Mouse (Mus musculus): ENCODE results near the gene Ago4. TPM values are rescaled to one million over a fixed set of nuclear protein-coding genes. Genes with fewer than 3 reads are reported as not detected.

Ago4 gene
- polyA plus RNA-seq, 1 experiment from 2014 or later = 0.63 TPM

- peak overlapping the region; percentile 70; the same call in 1 of the 2 replicates for H3K9ac ChIP-seq (replicated peaks)
- 23% methylated on average over 7 of the region's 7 CpGs for WGBS (ENCODE audit: insufficient replicate concordance)
- peak; percentile 13; the same call in 1 of the 2 replicates for ATAC-seq
These were observed 428 bp upstream of the Ago4 start for GRCm38 (mm10) chr4:126533729-126534070.

GRCm38 (mm10) chr4:126532292-126532691 lies 980 bp downstream of the Ago4 start:
- no peaks in the 10 kb centered on the region for H3K9me3 ChIP-seq (ENCODE audit: low read length)
- peak overlapping the region; percentile 75 for H3K4me2 ChIP-seq (ENCODE audit: low read depth, low read length)
- ATAC-seq (no peak), DNase-seq (no peak)
- TF ChIP-seq CTCF (IDR thresholded peaks at IDR 0.05; ENCODE audit: low read depth) (no peak), EP300 (IDR thresholded peaks at IDR 0.05; ENCODE audit: low read depth) (no peak)
- peak overlapping the region; percentile 70 for H3K9ac ChIP-seq (replicated peaks)
- 51% methylated on average over 5 of the region's 5 CpGs for WGBS (ENCODE audit: insufficient replicate concordance)
- no peaks in the 10 kb centered on the region for H3K27me3 ChIP-seq (ENCODE audit: insufficient read depth, low read length)
- no peaks in the 10 kb centered on the region for H3K36me3 ChIP-seq (replicated peaks; ENCODE audit: insufficient read depth, low read length)
- H3K4me3 ChIP-seq (ENCODE audit: low read depth, low read length) = peak overlapping the region; percentile 71
- H3K4me1 ChIP-seq (ENCODE audit: insufficient read depth) = peaks cover 3% of the 10 kb centered on the region; the same call in 1 of the 2 replicates
- no peak overlapping the region for H3K27ac ChIP-seq (ENCODE audit: low read depth)

More at GRCm38 (mm10) chr4:126533729-126534070, 428 bp upstream of the Ago4 start:
- DNase-seq = no peak
- Histone ChIP-seq H3K4me2 (ENCODE audit: low read depth, low read length) (peak overlapping the region; percentile 75), H3K27ac (ENCODE audit: low read depth) (no peak overlapping the region), H3K27me3 (ENCODE audit: insufficient read depth, low read length) (no peaks in the 10 kb centered on the region), H3K9me3 (ENCODE audit: low read length) (no peaks in the 10 kb centered on the region), H3K4me1 (ENCODE audit: insufficient read depth) (peaks cover 6% of the 10 kb centered on the region; the same call in 1 of the 2 replicates), H3K36me3 (replicated peaks; ENCODE audit: insufficient read depth, low read length) (no peaks in the 10 kb centered on the region), H3K4me3 (ENCODE audit: low read depth, low read length) (peak overlapping the region; percentile 71)
- TF ChIP-seq EP300 (IDR thresholded peaks at IDR 0.05; ENCODE audit: low read depth) = no peak
- TF ChIP-seq CTCF (IDR thresholded peaks at IDR 0.05; ENCODE audit: low read depth) = no peak

- Histone ChIP-seq H3K4me1 (ENCODE audit: insufficient read depth) (no peaks in the 10 kb centered on the region), H3K4me2 (ENCODE audit: low read depth, low read length) (no peak overlapping the region), H3K36me3 (replicated peaks; ENCODE audit: insufficient read depth, low read length) (no peaks in the 10 kb centered on the region), H3K9ac (replicated peaks) (no peak overlapping the region), H3K9me3 (ENCODE audit: low read length) (no peaks in the 10 kb centered on the region), H3K27me3 (ENCODE audit: insufficient read depth, low read length) (no peaks in the 10 kb centered on the region), H3K4me3 (ENCODE audit: low read depth, low read length) (no peak overlapping the region), H3K27ac (ENCODE audit: low read depth) (no peak overlapping the region)
- 87% methylated on average over 5 of the region's 5 CpGs for whole genome bisulfite sequencing (ENCODE audit: insufficient replicate concordance)
- no peak for ATAC-seq
- TF ChIP-seq CTCF (IDR thresholded peaks at IDR 0.05; ENCODE audit: low read depth) = peak; percentile 19; the same call in 1 of the 2 replicates
- TF ChIP-seq EP300 (IDR thresholded peaks at IDR 0.05; ENCODE audit: low read depth) = no peak
- no peak for DNase-seq
These were observed 6.4 kb downstream of the Ago4 start for GRCm38 (mm10) chr4:126526828-126527227.

GRCm38 (mm10) chr4:126526164-126526563 lies 7.1 kb downstream of the Ago4 start:
- H3K4me1 ChIP-seq (ENCODE audit: insufficient read depth) = no peaks in the 10 kb centered on the region
- H3K4me3 ChIP-seq (ENCODE audit: low read depth, low read length) = no peak overlapping the region
- WGBS (ENCODE audit: insufficient replicate concordance) = 76% methylated on average over 3 of the region's 3 CpGs
- H3K27me3 ChIP-seq (ENCODE audit: insufficient read depth, low read length) = no peaks in the 10 kb centered on the region
- no peak overlapping the region for H3K27ac ChIP-seq (ENCODE audit: low read depth)
- ATAC-seq (no peak), DNase-seq (no peak)
- no peak for TF ChIP-seq EP300 (IDR thresholded peaks at IDR 0.05; ENCODE audit: low read depth)
- TF ChIP-seq CTCF (IDR thresholded peaks at IDR 0.05; ENCODE audit: low read depth) = no peak
- H3K4me2 ChIP-seq (ENCODE audit: low read depth, low read length) = no peak overlapping the region
- H3K9me3 ChIP-seq (ENCODE audit: low read length) = no peaks in the 10 kb centered on the region
- no peak overlapping the region for H3K9ac ChIP-seq (replicated peaks)
- no peaks in the 10 kb centered on the region for H3K36me3 ChIP-seq (replicated peaks; ENCODE audit: insufficient read depth, low read length)

GRCm38 (mm10) chr4:126512308-126513066 lies 20.8 kb downstream of the Ago4 start:
- H3K4me3 ChIP-seq (ENCODE audit: low read depth, low read length) = no peak overlapping the region
- H3K36me3 ChIP-seq (replicated peaks; ENCODE audit: insufficient read depth, low read length) = 0 out of 2 replicates have a peak, but pooled peaks cover 7% of the 10 kb centered on the region
- WGBS (ENCODE audit: insufficient replicate concordance) = 77% methylated on average over 6 of the region's 6 CpGs
- ATAC-seq (no peak), DNase-seq (no peak)
- no peaks in the 10 kb centered on the region for H3K4me1 ChIP-seq (ENCODE audit: insufficient read depth)
- H3K27ac ChIP-seq (ENCODE audit: low read depth) = no peak overlapping the region
- H3K9ac ChIP-seq (replicated peaks) = no peak overlapping the region
- TF ChIP-seq CTCF (IDR thresholded peaks at IDR 0.05; ENCODE audit: low read depth) (no peak), EP300 (IDR thresholded peaks at IDR 0.05; ENCODE audit: low read depth) (no peak)
- no peaks in the 10 kb centered on the region for H3K9me3 ChIP-seq (ENCODE audit: low read length)
- no peak overlapping the region for H3K4me2 ChIP-seq (ENCODE audit: low read depth, low read length)
- H3K27me3 ChIP-seq (ENCODE audit: insufficient read depth, low read length) = no peaks in the 10 kb centered on the region

- Histone ChIP-seq H3K36me3 (replicated peaks; ENCODE audit: insufficient read depth, low read length) (peaks cover 4% of the 10 kb centered on the region; the same call in 1 of the 2 replicates), H3K9ac (replicated peaks) (no peak overlapping the region), H3K27me3 (ENCODE audit: insufficient read depth, low read length) (no peaks in the 10 kb centered on the region), H3K4me3 (ENCODE audit: low read depth, low read length) (no peak overlapping the region), H3K27ac (ENCODE audit: low read depth) (no peak overlapping the region), H3K4me2 (ENCODE audit: low read depth, low read length) (no peak overlapping the region), H3K9me3 (ENCODE audit: low read length) (no peaks in the 10 kb centered on the region), H3K4me1 (ENCODE audit: insufficient read depth) (no peaks in the 10 kb centered on the region)
- no peak for DNase-seq
- WGBS (ENCODE audit: insufficient replicate concordance) = 82% methylated on average over 5 of the region's 5 CpGs
- TF ChIP-seq EP300 (IDR thresholded peaks at IDR 0.05; ENCODE audit: low read depth) (no peak), CTCF (IDR thresholded peaks at IDR 0.05; ENCODE audit: low read depth) (no peak)
- ATAC-seq = no peak
These were observed 22.3 kb downstream of the Ago4 start for GRCm38 (mm10) chr4:126511013-126511412.

All from liver, postnatal 0 days (tissue).